Mouse (Mus musculus) CH12.LX (cell line): Measurements from ENCODE around the gene Sv2c. TPM values are rescaled to one million over a fixed set of nuclear protein-coding genes. Genes with fewer than 3 reads are reported as not detected.

Experiments
- DNase-seq: peaks from one replicate; pipeline ENCODE4 v3.0.0-alpha.2; 2013; ENCODE audit errors: extremely low read depth
- H3K27ac ChIP-seq: 2 replicates; pipeline ENCODE4 v1.5.1; 2012; ENCODE audit warnings: low read depth, mild to moderate bottlenecking, control low read depth, moderate library complexity; ENCODE audit not compliant: insufficient read depth
- H3K27me3 ChIP-seq: replicated peaks from 2 replicates; pipeline ENCODE3; 2012; ENCODE audit warnings: inconsistent platforms
- H3K36me3 ChIP-seq, 2 experiments: replicated peaks in 1 of 2; 2 replicates each; pipeline versions ENCODE3 to v1.6.1; 2012; ENCODE audit warnings: inconsistent platforms in 1 of 2, low read length in 1 of 2, mild to moderate bottlenecking in 1 of 2, mixed read lengths in 1 of 2, moderate library complexity in 1 of 2; ENCODE audit not compliant: control insufficient read depth in 1 of 2, insufficient read depth in 1 of 2
- H3K4me1 ChIP-seq, 2 experiments: 2 replicates each; pipeline ENCODE4 v1.6.1; 2012; ENCODE audit warnings: inconsistent platforms in 1 of 2, moderate library complexity in 1 of 2; ENCODE audit not compliant: insufficient read depth in 2 of 2, control insufficient read depth in 1 of 2
- H3K4me2 ChIP-seq: 2 replicates; pipeline ENCODE4 v1.6.1; 2012; ENCODE audit warnings: low read depth, mild to moderate bottlenecking, control low read depth; ENCODE audit not compliant: poor library complexity, insufficient read depth, severe bottlenecking
- H3K4me3 ChIP-seq, 3 experiments: fragments of 150-350 bp in 1 of 3; sonication (generic) in 1 of 3; replicated peaks in 1 of 3; 2 replicates each; pipeline versions ENCODE3 to v1.5.1; 2011 to 2012; ENCODE audit warnings: low read depth in 2 of 3, low read length in 2 of 3, mild to moderate bottlenecking in 2 of 3, moderate library complexity in 2 of 3, control low read depth in 1 of 3, improper control_type of control experiment in 1 of 3, inconsistent platforms in 1 of 3, mixed read lengths in 1 of 3; ENCODE audit not compliant: poor library complexity in 1 of 3
- H3K79me2 ChIP-seq: replicated peaks from 2 replicates; pipeline ENCODE4 v1.6.1; 2012; ENCODE audit warnings: mild to moderate bottlenecking, moderate library complexity; ENCODE audit not compliant: control insufficient read depth, poor library complexity, insufficient read depth, severe bottlenecking; ENCODE audit errors: extremely low read depth
- H3K9ac ChIP-seq: 2 replicates; pipeline ENCODE4 v1.6.1; 2012; ENCODE audit warnings: low read depth, mild to moderate bottlenecking, control low read depth, moderate library complexity; ENCODE audit not compliant: insufficient read depth
- H3K9me3 ChIP-seq: replicated peaks from 2 replicates; pipeline ENCODE3; 2012; ENCODE audit warnings: low read length, inconsistent platforms, mixed read lengths
- BHLHE40 ChIP-seq: IDR thresholded peaks from 2 replicates; pipeline ENCODE4 v1.6.1; 2011; ENCODE audit warnings: mild to moderate bottlenecking, low read depth, low read length, improper control_type of control experiment
- CTCF ChIP-seq, 2 experiments: IDR thresholded peaks in 1 of 2; conservative IDR thresholded peaks in 1 of 2; 2 replicates each; pipeline ENCODE4 v1.5.1; 2011 to 2012; ENCODE audit warnings: low read depth in 2 of 2, low read length in 2 of 2, improper control_type of control experiment in 1 of 2, inconsistent platforms in 1 of 2, mild to moderate bottlenecking in 1 of 2, moderate library complexity in 1 of 2
- ELF1 ChIP-seq: IDR thresholded peaks from 2 replicates; pipeline ENCODE4 v1.6.1; 2014; ENCODE audit warnings: low read depth, mild to moderate bottlenecking, inconsistent platforms, low read length, improper control_type of control experiment
- JUND ChIP-seq: conservative IDR thresholded peaks from 2 replicates; pipeline ENCODE4 v1.6.1; 2011; ENCODE audit warnings: low read depth, low read length, improper control_type of control experiment
- KAT2A ChIP-seq: IDR thresholded peaks from 2 replicates; pipeline ENCODE4 v1.6.1; 2012; ENCODE audit warnings: low read length, improper control_type of control experiment, inconsistent platforms; ENCODE audit not compliant: insufficient replicate concordance
- MEF2A ChIP-seq: IDR thresholded peaks from 2 replicates; pipeline ENCODE4 v1.6.1; 2014; ENCODE audit warnings: low read depth, mild to moderate bottlenecking, inconsistent platforms, low read length, improper control_type of control experiment, borderline replicate concordance
- MXI1 ChIP-seq: IDR thresholded peaks from 2 replicates; pipeline ENCODE4 v1.6.1; 2011; ENCODE audit warnings: mild to moderate bottlenecking, low read depth, low read length, improper control_type of control experiment
- PAX5 ChIP-seq: IDR thresholded peaks from 2 replicates; pipeline ENCODE4 v1.6.1; 2012; ENCODE audit warnings: low read length, inconsistent platforms, mixed read lengths
- POLR2AphosphoS2 ChIP-seq: IDR thresholded peaks from 2 replicates; pipeline ENCODE4 v1.6.1; 2011; ENCODE audit warnings: low read depth, low read length, improper control_type of control experiment
- RAD21 ChIP-seq: IDR thresholded peaks from 2 replicates; pipeline ENCODE4 v1.6.1; 2011; ENCODE audit warnings: low read depth, mild to moderate bottlenecking, low read length, improper control_type of control experiment, moderate library complexity
- SMC3 ChIP-seq: IDR thresholded peaks from 2 replicates; pipeline ENCODE4 v1.6.1; 2011; ENCODE audit warnings: low read depth, low read length, improper control_type of control experiment
- TCF12 ChIP-seq: IDR thresholded peaks from 2 replicates; pipeline ENCODE4 v1.6.1; 2014; ENCODE audit warnings: low read depth, mild to moderate bottlenecking, inconsistent platforms, low read length, improper control_type of control experiment
- USF1 ChIP-seq: IDR thresholded peaks from 2 replicates; pipeline ENCODE4 v1.6.1; 2014; ENCODE audit warnings: low read depth, mild to moderate bottlenecking, inconsistent platforms, low read length, improper control_type of control experiment
- USF2 ChIP-seq: conservative IDR thresholded peaks from 2 replicates; pipeline ENCODE4 v1.6.1; 2011; ENCODE audit warnings: low read depth, low read length, improper control_type of control experiment
- ZKSCAN1 ChIP-seq: IDR thresholded peaks from 2 replicates; pipeline ENCODE4 v1.6.1; 2012; ENCODE audit warnings: low read depth, inconsistent platforms, low read length, improper control_type of control experiment, borderline replicate concordance
- dilution Hi-C: fragments of 300-500 bp; cut with MboI; formaldehyde crosslinking; loops from 2 replicates; pipeline ENCODE4 v1.14.3; 2020; ENCODE audit warnings: low sequenced_read_pairs; ENCODE audit not compliant: extremely low pct_unique_long_range_greater_than_20kb, extremely low pct_ligation_motif_present
- in situ Hi-C: fragments of 300-500 bp; cut with MboI; formaldehyde crosslinking; loops from 3 replicates; pipeline ENCODE4 v1.14.3; 2019; ENCODE audit warnings: low sequenced_read_pairs, low pct_ligation_motif_present, low pct_unique_long_range_greater_than_20kb, mixed read lengths
- polyA plus RNA-seq: library from polyadenylated mRNA; unstranded; fragments of >175 nt; gene quantifications from 2 replicates; pipeline ENCODE4 v1.2.1, GENCODE M21; 2012; ENCODE audit warnings: low read depth; ENCODE audit not compliant: insufficient read length
- total RNA-seq, 2 experiments: library from RNA; depleted of rRNA; stranded (reverse); fragments of 300-350 nt in 1 of 2; fragments of >200 nt in 1 of 2; gene quantifications; 2 replicates each; pipeline ENCODE4 v1.2.3; 2012 to 2014

Gene Sv2c
- total and polyA plus RNA-seq, 3 experiments, result 0.04 to 0.13 TPM; not detected in 1

DNA sequence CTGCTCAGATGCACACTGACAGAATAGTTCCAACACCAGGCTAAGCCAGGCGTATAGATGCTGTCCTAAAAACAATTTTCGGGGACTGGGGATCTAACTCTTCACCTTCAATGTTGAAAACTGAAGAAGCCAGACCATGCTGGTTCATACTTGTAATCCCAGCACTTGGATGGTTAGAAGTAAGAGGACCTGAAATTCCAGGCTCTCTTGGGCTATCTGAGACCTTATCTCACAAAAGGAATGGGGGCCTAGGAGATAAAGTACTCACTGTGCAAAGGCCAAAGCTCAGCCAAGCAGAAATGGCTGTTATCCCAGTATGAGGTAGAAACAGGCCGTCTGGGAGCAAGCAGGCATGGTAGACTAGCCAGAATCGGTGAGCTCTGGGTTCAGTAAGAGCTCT, 180.1 kb downstream of the Sv2c start:
- dilution Hi-C loops, result no loop called here
- H3K9me3 ChIP-seq, result no peaks in the 10 kb centered on the region
- H3K4me2 ChIP-seq, result no peak overlapping the region
- no peak for TF ChIP-seq TCF12
- no peak for TF ChIP-seq MEF2A
- no peak for TF ChIP-seq KAT2A
- TF ChIP-seq MXI1, result no peak
- no peak for TF ChIP-seq ZKSCAN1
- TF ChIP-seq USF2, result no peak
- TF ChIP-seq SMC3, result no peak
- no peak for TF ChIP-seq POLR2AphosphoS2
- TF ChIP-seq USF1, result no peak
- no peak for TF ChIP-seq JUND
- TF ChIP-seq BHLHE40, result no peak
- TF ChIP-seq PAX5, result no peak
- no peak for TF ChIP-seq ELF1
- no peaks in the 10 kb centered on the region for H3K27me3 ChIP-seq
- no peaks in the 10 kb centered on the region for H3K79me2 ChIP-seq
- in situ Hi-C loops, result no loop called here
- no peak overlapping the region for H3K4me3 ChIP-seq
- DNase-seq, result no peak
- H3K4me1 ChIP-seq, result peaks cover 0 to 8% of the 10 kb centered on the region in 2 experiments; a peak in 2 of 4 replicates
- no peak overlapping the region for H3K9ac ChIP-seq
- H3K36me3 ChIP-seq, result no peaks in the 10 kb centered on the region
- no peak overlapping the region for H3K27ac ChIP-seq

GRCm38 (mm10) chr13:95951098-95951894, 181.1 kb downstream of the Sv2c start:
- no peak for DNase-seq
- Histone ChIP-seq H3K9me3 (no peaks in the 10 kb centered on the region), H3K9ac (no peak overlapping the region), H3K79me2 (no peaks in the 10 kb centered on the region), H3K4me3 (no peak overlapping the region), H3K4me1 (peaks cover 0 to 8% of the 10 kb centered on the region in 2 experiments; a peak in 2 of 4 replicates), H3K4me2 (no peak overlapping the region), H3K36me3 (no peaks in the 10 kb centered on the region), H3K27ac (no peak overlapping the region), H3K27me3 (no peaks in the 10 kb centered on the region)
- dilution Hi-C loops (no loop called here), in situ Hi-C loops (no loop called here)
- TF ChIP-seq ELF1 (no peak), SMC3 (peak; percentile 53), BHLHE40 (peak; percentile 56), RAD21 (peak; percentile 16), CTCF (conservative IDR thresholded peaks at IDR 0.05 in 1 of 2, IDR thresholded peaks at IDR 0.05 in 1 of 2; ENCODE audit: low read depth in 2 of 2, low read length in 2 of 2) (peak in 1 of 2 experiments; percentile 39; a peak in 2 of 4 replicates)
